In genomic region chr4:150655989-150656388, GRCm38 (mm10) we compare ENCODE assay signal across 8 mouse cellular contexts. TPM values are rescaled to one million over a fixed set of nuclear protein-coding genes. Genes with fewer than 3 reads are reported as not detected.
DNase-seq lines count a peak whose midpoint lies in the region; ATAC-seq lines count a peak whose summit lies in the region.

No protein-coding gene starts in this region.

- peak overlapping the region; percentile 1; the same call in 1 of the 2 replicates for H3K9ac ChIP-seq in intestine, embryonic 16.5 days (ENCODE audit: low read depth, low read length)

- ATAC-seq in intestine, embryonic 16.5 days: peak; percentile 78

- WGBS in intestine, embryonic 16.5 days: 3% methylated on average over 17 of the region's 17 CpGs
- 6% methylated on average over 17 of the region's 17 CpGs for WGBS in midbrain, embryonic 10.5 days

- H3K4me2 ChIP-seq in intestine, embryonic 16.5 days (ENCODE audit: low read depth, low read length): peak overlapping the region; percentile 15; the same call in 1 of the 2 replicates

- intact Hi-C loops in left cerebral cortex, postnatal 36 days (cut with DNase I): loop anchor here (2.0 kb wide), 2 partner anchors 199 to 243 kb away; no protein-coding TSS in a partner anchor

- H3K4me1 ChIP-seq in intestine, embryonic 16.5 days (ENCODE audit: control insufficient read depth, insufficient read depth, low read length): 0 out of 2 replicates have a peak, but pooled peaks cover 7% of the 10 kb centered on the region
- H3K4me1 ChIP-seq in midbrain, embryonic 10.5 days: peaks cover 24% of the 10 kb centered on the region

- H3K9me3 ChIP-seq in intestine, embryonic 16.5 days (ENCODE audit: control insufficient read depth, low read length): no peaks in the 10 kb centered on the region; the same call in 1 of the 2 replicates
- no peaks in the 10 kb centered on the region for H3K9me3 ChIP-seq in midbrain, embryonic 10.5 days (replicated peaks)

- no peaks in the 10 kb centered on the region for H3K36me3 ChIP-seq in intestine, embryonic 16.5 days (ENCODE audit: control insufficient read depth, insufficient read depth, low read length)
- H3K36me3 ChIP-seq in midbrain, embryonic 10.5 days: no peaks in the 10 kb centered on the region

- peaks cover 12% of the 10 kb centered on the region for H3K27me3 ChIP-seq in intestine, embryonic 16.5 days (replicated peaks; ENCODE audit: control insufficient read depth, insufficient read depth, low read length)
- H3K27me3 ChIP-seq in midbrain, embryonic 10.5 days (ENCODE audit: low read depth, poor library complexity, severe bottlenecking): peaks cover 51% of the 10 kb centered on the region

- DNase-seq in adrenal gland, adult (ENCODE audit: inconsistent age in 2 of 2, low spot score in 1 of 2): peak; percentile 86 to 94
- peak; percentile 66 for DNase-seq in embryo, embryonic 11.5 days (ENCODE audit: low read depth, low spot score)
- DNase-seq in gastrocnemius, postnatal 4 days (ENCODE audit: low spot score in 2 of 2): peak; percentile 81 to 83
- DNase-seq in left cerebral cortex, postnatal 36 days (ENCODE audit: low spot score in 2 of 2): peak; percentile 83 to 84
- peak; percentile 85 for DNase-seq in midbrain, embryonic 10.5 days (ENCODE audit: low spot score)
- peak; percentile 65 to 69 for DNase-seq in right cerebral cortex, postnatal 36 days (ENCODE audit: low spot score in 2 of 2)
- DNase-seq in urinary bladder, postnatal 4 days (ENCODE audit: low spot score in 2 of 2): peak; percentile 81 to 87

- H3K4me3 ChIP-seq in intestine, embryonic 16.5 days (ENCODE audit: low read length): no peak overlapping the region
- 0 out of 2 replicates have a peak overlapping the region, but pooled peaks have one; percentile 20 for H3K4me3 ChIP-seq in midbrain, embryonic 10.5 days

- H3K27ac ChIP-seq in intestine, embryonic 16.5 days (ENCODE audit: low read length): no peak overlapping the region
- H3K27ac ChIP-seq in midbrain, embryonic 10.5 days (replicated peaks): no peak overlapping the region; the same call in 1 of the 2 replicates

RNA-seq across cellular contexts. Expression of gene Slc45a1, which starts 4.0 kb away (rescaled TPM):
- total RNA-seq in gastrocnemius, postnatal 4 days (2021): not detected
- 0.93 and 1.0 TPM in 2 replicates for polyA plus RNA-seq in intestine, embryonic 16.5 days (2015; fragmentation: Nextera tagmentation; extraction: Ambion mirVana)
- total RNA-seq in left cerebral cortex, postnatal 36 days (2021): 10 to 100 TPM; 43.0 to 53.0 TPM
- polyA plus RNA-seq in midbrain, embryonic 10.5 days (2016; fragmentation: Nextera tagmentation; extraction: Ambion mirVana): 1.7 and 4.4 TPM in 2 replicates

Comparison
In these comparisons a context has a peak if more than half of its experiments do, and no peak if none do; other contexts are left out.
1. RNA of gene Slc45a1, which starts 4.0 kb away (total RNA-seq): 43.0 to 53.0 TPM in left cerebral cortex, postnatal 36 days; not detected in gastrocnemius, postnatal 4 days; every median in the first group is over 10 times any median in the second.
2. Peak in every context shown above with its lines, with median percentiles within 50 percentile points of each other: DNase-seq.